Mouse (Mus musculus) spleen, adult 2 months (tissue): Measurements from ENCODE around the gene Patz1.

Experiments used
- CTCF ChIP-seq: fragments of 200-500 bp; IDR thresholded peaks from 2 replicates; pipeline ENCODE4 v1.5.1; 2011; ENCODE audit warnings: mild to moderate bottlenecking, inconsistent platforms; ENCODE audit not compliant: insufficient read depth, insufficient read length, insufficient replicate concordance; ENCODE audit errors: extremely low read depth
- POLR2A ChIP-seq: fragments of 200-500 bp; IDR thresholded peaks from 2 replicates; pipeline ENCODE4 v1.6.1; 2011; ENCODE audit warnings: low read depth, low read length, inconsistent platforms

- TF ChIP-seq CTCF (no peak), POLR2A (no peak)
These were observed 4.1 kb downstream of the Patz1 start for GRCm38 (mm10) chr11:3292711-3293249.
